Mouse (Mus musculus) lung, postnatal 36 days (tissue): ENCODE results near the gene Cpsf2.
A peak's percentile ranks its signal among the peaks of the same experiment; 100 is the strongest.

Experiments
- DNase-seq: peaks from one replicate; pipeline ENCODE4 v3.0.0; 2022; ENCODE audit warnings: mixed read lengths

Cpsf2 gene

GRCm38 (mm10) chr12:101981559-101981958 is 5.8 kb downstream of the Cpsf2 start:
- no peak for DNase-seq

GRCm38 (mm10) chr12:101982977-101983376 is 7.2 kb downstream of the Cpsf2 start:
- DNase-seq: no peak

DNA sequence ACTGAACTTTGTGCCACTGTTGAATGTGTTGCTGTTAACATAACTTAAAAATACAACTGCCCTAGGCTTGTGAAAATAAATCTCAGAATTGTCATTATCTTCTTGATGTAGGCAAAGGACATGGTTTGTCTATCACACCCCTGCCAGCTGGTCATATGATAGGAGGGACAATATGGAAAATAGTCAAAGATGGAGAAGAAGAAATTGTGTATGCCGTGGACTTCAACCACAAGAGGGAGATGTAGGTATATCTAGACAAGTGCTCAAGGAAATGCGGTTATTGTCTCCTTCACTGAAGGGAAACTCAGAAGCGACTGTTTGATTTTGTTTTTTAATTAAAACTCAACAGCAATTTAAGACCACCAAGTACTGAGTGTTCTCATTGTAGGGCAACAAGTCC is 9.3 kb downstream of the Cpsf2 start:
- DNase-seq: peak; percentile 48

GRCm38 (mm10) chr12:101987659-101988058 is 11.9 kb downstream of the Cpsf2 start:
- DNase-seq: no peak

DNA sequence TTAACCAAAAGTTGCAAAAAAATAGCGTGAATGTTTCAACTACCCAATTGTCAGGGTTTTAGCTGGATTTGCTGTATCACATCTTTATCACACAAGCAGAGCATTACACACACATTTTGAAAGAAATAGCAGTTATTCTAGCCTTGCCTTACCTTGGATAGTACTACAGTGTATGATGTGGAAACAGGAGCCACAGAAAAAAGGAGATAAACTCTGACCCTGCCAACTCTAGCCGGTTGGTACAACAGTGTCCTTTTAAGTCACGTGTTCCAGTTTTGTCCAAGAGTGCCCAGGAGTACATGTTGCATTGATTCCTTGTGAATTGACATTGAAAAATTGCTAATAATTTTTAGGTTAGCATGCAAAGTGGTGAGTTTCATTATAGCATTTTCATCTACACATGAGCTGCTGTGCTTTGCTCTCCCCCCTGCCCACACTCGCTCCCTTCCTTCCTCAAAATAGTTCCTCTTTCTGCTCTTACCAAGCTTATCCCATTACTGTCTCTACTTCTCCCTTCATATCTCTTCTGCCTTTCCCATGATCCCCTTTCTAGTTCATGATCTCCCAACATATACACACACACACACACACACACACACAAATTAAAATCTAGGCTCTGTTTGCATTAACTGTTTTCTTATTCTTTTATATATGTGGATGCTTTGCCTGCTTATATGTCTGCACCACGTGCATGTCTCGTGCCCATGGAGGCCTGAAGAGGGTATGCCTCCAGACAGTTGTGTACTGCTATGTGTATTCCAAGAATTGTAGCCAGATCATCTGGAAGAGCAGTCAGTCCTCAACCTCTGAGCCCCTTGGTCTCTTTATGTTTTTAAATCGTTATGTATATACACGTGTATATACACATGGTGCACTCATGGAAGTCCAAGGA is 19.0 kb downstream of the Cpsf2 start:
- peak; percentile 32 for DNase-seq

DNA sequence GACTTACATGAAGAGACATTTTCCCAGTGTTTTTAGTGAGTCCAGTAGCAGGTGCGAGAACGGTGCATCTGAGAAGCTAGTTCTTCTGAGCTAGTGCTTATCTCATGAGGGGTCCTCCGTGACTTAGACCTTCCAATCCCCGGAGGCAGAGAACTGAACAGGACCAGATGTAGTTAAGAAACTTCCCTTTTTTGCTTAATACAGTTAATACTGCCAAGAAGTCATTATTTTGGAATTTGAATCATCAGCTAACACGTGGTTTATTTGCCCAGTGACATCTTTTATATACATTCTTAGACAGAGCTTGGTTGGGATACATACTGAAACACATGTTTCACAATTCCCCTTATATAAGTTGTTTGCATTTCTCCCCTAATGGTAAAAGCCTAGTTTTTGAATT is 23.1 kb downstream of the Cpsf2 start:
- no peak for DNase-seq

DNA sequence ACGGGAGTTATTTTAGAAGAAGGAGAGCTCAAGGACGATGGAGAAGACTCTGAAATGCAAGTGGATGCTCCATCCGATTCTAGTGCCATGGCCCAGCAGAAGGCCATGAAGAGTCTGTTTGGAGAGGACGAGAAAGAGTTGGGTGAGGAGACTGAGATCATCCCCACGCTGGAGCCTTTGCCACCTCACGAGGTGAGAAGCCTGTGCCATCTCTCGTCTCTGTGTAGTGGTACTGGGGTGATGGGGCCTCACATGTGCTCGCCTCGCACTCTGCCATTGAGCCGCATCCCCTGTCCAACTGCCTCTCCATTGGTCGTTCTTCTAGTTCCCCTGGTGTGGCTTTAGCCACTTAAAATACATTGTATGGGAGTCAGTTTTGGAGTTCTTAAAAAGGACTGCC is 25.0 kb downstream of the Cpsf2 start:
- DNase-seq: no peak

DNA sequence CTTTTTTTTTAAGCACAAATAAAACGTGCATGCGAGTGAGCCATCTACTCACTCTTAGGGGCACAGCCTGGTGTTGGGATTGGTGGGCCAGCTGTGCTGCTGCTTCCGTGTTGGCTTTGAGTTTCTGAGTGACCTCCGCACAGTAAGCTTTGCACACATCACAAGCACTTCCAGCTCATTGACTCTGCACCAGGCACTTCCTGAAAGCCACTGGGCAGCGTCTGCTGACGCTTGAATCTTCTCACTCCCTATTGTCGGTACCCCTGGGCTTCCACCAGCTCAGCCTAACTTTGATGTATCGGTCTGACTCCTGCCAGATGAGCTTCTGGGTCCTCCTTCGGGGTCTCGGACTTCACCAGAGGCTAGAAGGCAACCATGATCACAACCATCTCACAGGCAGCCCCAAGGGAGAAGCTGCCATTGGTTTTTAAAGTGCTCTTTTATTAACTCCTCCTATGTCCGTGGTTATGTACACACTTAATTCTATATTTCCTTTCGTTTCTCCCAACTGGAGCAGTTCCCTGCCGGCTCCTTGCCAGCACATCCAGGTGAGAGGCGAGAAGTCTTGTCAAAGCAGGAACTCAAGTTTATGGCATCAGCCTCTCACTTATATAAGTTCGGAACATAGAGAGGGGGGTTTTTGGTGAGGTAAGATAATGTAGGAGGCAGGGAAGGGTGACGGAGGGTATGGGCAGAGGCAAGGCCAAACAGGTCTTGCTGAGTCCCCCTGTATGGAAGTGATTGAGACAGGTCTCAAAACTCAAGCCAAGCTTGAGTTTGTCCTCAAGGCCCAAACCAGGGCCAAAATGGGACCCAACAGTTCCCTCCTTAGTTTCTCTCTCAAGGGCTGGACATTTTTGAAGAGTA is 32.6 kb downstream of the Cpsf2 start:
- DNase-seq: peak; percentile 23

DNA sequence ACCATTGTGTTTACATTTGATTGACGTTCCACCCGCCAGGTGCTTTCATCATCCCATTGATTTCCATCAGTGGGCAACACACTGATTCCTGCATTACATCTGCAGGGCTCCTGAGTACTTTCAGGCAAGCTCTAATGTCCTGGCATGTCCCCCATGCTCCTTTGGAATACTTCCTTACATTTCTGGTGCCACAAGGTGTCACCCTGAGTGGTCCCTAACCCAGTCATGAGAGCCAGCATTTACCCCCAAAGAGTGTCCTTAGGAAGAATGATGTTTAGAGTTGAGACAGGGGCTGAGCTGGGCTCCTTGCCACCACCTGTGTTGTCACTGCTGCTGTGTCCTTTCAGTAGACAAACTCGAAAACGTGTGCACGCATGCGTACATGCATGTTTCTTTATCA is 33.8 kb downstream of the Cpsf2 start:
- peak; percentile 16 for DNase-seq

- no peak for DNase-seq
These were observed 38.6 kb downstream of the Cpsf2 start for GRCm38 (mm10) chr12:102014411-102014810.

- DNase-seq: no peak
These were observed 39.3 kb downstream of the Cpsf2 start for GRCm38 (mm10) chr12:102015127-102015526.

DNA sequence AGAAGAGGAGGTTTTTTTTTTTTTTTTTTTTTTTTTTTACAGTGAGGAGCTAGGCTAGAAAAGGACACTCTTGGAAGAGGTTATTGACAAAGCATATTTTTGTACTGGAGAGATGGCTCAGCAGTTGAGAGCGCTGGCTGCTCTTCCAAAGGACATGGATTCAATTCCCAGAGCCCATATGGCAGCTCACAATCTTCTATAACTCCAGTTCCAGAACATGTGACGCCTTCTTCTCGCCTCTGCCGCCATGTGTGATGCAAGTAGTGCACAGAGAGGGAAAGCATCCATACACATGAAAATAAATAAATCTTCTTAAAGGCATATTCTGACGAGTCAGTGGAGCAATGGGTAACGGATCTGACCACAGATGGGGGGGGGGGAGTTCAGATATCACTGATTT is 46.1 kb downstream of the Cpsf2 start:
- no peak for DNase-seq

- DNase-seq: peak; percentile 37
These were observed 53.4 kb downstream of the Cpsf2 start for GRCm38 (mm10) chr12:102029184-102029583.

- DNase-seq: peak; percentile 3
These were observed 54.2 kb downstream of the Cpsf2 start for GRCm38 (mm10) chr12:102029892-102030446.

DNA sequence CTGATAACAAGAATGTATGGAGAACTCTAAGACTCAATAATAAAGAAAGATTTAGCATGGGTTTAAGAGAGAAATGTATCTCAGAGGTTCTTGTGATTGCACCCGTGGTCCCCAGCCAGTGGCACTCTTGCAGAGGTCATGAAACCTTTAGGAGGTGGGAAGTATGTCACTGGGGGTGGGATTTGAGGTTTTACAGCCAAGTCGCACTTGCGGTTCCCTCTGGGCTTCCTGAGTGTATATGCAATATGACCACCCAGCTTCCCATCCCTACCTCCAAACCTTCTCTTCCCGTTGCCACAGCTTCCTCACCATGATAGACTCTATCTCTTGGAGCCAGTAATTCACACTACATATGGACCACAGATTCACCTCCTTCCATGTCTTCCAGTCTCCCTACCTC is 59.1 kb downstream of the Cpsf2 start:
- no peak for DNase-seq

DNA sequence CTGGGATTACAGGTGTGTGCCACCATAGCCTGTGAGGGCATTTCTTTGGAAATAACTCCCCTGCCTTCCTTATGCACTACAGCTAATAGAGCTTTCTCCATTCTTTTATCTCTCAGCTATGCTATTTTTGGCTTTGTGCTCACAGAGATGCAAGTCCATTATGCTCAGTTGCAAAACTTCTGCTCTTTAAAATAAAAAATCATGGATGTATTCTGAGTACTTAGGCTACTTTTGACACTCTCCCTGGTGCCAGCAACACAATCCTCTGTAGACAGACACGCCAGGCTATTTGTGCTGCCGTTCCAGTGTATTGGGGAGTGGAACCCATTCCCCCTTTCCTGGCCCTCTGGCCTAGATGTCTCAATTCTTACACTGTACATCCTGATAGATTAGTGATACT is 64.1 kb downstream of the Cpsf2 start:
- no peak for DNase-seq

- DNase-seq: no peak
These were observed 65.9 kb downstream of the Cpsf2 start for GRCm38 (mm10) chr12:102041699-102042098.

GRCm38 (mm10) chr12:102042247-102042646 is 66.5 kb downstream of the Cpsf2 start:
- DNase-seq: no peak

DNA sequence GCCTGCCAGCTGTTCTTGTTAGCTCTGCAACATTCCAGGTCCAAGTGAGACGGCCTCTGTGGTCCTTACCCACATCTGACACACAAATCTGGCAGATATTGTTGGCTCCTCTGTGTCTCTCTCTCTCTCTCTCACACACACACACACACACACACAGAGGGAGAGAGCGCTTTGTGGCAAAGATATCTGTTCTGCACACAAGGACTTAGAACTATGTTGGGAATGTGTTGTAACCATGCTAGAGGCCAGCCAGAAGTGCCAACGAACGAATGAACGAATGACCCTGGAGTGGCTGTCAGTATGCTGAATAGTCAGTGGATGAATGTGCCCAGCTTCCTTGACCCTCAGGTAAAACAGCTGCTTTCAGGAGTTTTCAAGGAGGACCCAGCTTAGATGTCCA is 68.1 kb downstream of the Cpsf2 start:
- DNase-seq: peak; percentile 41

DNA sequence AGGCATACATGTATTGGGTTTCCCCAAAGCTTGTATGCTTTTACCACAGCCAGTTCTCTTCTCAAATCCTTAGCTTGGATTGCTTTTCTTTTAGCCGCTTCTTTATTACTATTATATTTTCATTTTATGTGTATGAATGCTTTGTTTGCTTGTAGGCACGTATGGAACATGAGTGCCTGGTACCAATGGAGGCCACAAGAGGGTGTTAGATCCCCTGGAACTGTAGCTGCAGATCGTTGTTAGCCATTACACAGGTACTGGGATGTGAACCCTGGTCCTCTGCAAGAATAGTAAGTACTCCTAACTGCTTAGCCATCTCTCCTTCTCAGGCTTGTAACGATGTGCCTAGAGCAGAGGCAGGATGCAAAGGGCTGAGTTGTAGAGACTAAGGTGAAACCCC is 78.4 kb downstream of the Cpsf2 start:
- no peak for DNase-seq

- no peak for DNase-seq
These were observed 80.0 kb downstream of the Cpsf2 start for GRCm38 (mm10) chr12:102055758-102056157.
